Mouse (Mus musculus) urinary bladder, adult 18-20 months (tissue): ENCODE measurements around the gene Poll.

ENCODE experiments used
- DNase-seq, 2 experiments: peaks; one replicate each; pipeline ENCODE4 v3.0.0; 2022; ENCODE audit warnings: low spot score in 2 of 2, mixed read lengths in 2 of 2

Poll gene

DNA sequence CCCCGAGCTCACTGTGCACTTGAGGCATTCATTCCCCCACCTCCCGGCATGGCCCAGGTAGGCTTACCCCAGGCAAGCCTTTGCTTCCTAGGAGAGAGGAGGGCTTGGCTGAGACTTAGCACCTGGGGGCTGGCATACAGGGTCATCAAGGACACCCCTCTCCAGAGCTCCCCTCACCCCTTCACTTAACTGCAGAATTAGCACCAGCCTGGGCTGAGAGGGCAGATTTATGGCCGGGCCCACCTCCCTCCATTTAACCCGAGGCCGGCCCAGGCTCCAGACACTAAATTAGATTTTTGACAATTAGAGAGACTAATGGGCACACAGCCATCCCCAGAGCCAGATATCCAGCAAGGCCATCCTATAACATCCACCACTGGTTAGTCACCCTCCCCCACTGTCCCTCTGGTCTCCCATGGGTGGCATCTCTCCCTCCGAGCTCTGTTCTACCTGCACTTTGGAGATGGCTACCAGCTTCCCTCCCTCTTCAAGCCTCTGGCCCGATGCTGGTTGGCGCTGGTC is 25.1 kb downstream of the Poll start:
- DNase-seq: no peak

DNA sequence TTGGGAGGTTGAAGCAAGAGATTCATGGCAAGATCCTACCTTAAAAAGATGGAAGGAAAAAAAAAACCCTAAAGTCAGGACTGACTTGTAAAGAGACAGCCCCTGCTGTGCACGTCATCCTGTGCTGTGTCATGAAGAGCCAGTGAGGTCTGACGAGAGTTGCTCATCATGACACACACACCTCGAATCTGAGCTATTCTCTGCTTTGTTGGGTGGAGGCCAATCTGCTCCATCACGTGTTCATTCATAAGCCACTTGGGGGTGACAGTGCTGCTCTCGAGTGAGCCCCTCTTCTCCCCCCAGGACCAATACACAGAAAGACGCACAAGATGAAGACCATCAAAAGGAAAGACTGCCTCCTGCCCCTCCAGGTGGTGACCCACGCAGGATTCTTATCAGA is 26.7 kb downstream of the Poll start:
- no peak for DNase-seq

DNA sequence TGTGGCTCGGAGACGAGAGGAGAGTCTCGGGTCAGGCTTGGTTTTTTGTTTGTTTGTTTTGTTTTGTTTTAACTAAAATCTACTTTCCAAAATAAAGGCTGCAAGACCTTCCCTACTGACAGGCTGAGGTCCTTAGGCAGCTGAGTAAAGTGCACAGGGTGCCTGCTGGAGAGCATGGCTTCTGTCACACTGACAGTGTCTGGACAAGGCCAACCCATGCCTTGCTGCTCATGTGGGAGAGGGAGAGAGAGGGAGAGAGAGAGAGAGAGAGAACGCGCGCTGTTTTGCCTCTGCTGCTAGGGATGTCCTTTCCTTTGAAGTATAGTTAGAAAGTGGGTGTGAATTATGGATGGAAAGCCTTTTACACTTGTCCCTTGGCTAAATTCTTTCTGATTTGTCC is 28.8 kb downstream of the Poll start:
- DNase-seq: no peak

DNA sequence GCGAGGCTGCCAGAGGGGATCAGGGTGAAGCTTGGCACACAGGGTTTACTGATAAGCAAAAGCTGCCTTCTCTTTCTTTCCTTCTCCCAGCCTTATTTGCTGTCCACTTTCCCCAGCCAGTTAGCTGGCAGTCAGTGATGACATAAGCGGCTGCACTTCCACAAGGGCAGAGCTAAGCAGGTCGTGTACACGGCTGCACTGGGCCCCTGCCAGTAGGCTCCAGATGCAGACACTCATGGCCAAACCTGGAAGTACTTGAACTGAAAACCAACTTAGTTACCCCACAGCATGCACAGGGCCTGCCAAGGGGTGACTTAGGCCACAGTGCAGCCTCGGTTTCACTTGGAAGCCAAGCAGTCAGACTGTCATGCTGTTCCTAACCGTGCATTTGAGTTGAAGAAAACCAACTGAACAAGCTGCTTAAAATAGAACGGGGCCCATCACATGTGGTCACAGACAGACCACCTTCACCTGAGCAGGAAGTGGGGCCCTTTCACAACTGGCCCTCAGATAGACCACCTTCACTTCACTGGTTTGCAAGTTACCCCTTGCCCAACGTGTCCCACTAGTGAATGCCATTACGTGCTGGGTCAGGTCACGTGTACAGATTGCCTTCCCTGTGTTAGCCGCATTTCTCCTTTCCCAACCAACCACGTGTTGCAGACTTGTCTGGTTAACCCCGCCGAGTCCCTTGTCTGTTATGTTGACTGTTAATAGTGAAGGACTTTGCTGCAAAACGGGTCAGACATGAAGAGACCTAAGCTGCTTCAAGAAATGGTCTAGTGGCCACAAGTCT is 29.9 kb downstream of the Poll start:
- DNase-seq: no peak

DNA sequence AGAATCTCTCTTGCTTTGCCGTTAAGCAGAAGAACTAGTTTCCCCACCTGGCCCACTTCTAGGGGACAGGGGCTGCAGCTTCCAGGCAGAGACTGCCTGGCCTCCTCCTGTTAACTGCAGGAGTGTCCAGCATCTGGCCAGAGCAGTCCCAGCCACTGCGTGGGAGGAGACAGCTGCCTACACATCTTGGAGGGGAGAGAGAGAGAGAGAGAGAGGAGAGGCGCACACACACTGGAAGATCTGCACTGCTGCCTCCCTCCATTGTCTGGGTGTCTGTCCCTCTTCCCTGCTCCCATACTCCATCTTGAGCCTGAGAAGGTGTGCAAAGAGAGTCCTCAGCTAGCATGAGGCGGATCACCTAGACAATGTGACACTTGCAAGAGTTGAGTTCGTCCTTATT is 31.0 kb downstream of the Poll start:
- no peak for DNase-seq

DNA sequence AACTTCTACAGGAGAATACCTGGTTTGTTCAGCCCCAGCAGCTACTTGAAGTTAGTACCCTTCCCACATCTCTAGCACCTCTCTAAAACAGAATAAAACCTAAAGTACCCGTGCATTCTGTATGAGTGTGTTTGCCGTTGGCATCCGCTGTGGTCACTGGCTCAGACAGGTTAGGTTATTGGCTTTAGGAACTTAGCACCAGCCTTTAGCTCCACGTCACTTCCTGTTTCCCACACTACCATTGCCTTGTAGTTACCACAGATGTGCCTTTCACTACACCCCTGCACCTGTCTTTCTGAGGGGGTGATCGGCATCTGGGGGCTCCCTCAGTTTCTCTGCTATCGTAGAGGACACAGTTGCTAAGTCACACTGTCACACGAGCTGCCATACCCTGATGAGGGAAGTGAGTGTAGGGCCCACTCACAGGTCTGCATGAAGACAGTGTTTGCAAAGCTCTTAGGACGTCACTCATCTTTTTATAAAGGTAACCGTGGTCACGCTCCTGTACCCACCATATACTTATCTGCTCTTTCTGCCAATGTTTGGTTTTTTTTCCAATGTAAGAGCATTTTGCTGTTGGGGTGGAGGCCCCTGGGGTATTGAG is 32.3 kb downstream of the Poll start:
- DNase-seq: no peak

DNA sequence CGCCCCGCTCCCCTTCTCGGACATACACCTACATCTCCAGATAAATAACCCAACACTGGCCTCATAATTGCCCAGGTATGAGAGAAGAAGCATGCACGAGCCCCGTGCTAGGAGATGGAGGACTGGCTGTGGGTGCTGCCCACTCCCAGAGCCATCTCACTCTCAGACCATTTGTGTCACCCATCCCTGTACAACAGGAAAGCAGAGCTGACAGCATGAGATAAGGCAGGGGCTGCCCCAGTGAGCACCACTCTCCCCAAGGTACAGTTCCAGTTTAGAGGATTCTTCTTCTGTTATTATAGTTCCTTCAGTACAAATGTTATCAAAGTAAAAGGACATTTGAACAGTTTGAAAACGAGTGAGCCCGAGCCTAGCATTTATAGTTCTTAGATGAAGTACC is 32.9 kb downstream of the Poll start:
- DNase-seq: no peak

DNA sequence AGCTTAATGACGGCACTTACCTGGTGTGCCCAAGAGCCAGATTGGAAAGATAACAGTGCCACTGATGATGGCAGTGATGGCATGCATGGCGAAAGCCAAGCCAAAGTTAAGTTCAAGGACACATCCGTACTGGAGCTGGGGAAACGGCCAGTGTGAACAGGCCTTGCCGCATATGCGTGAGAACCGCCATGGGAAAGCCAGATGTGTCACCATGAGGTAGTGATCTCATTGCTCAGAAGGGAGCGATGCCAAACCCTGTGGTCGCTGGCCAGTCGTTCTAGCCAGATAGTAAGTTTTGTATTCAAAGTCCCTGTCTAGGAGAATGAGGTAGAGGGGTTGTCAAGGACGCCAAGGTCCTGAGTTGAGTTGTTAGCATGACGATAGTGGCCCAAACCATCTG is 44.1 kb downstream of the Poll start:
- DNase-seq: no peak

DNA sequence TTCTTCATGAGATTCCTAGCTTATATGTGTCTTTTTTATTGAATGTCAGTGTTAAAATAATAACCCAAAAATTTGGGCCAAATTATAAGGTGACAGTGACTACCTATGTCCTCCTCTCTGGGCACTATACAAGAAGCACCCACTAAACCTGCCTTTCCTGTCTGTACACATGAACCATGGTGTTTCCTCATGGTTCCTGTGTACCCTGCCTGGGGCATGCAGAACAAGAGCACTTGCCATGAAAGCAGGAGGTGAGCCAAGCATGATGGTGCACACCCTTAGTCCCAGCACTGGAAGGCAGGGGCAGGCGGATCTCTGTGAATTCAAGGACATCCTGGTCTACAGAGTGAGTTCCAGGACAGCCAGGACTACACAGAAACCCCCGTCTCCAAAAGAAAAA is 45.0 kb downstream of the Poll start:
- no peak for DNase-seq

DNA sequence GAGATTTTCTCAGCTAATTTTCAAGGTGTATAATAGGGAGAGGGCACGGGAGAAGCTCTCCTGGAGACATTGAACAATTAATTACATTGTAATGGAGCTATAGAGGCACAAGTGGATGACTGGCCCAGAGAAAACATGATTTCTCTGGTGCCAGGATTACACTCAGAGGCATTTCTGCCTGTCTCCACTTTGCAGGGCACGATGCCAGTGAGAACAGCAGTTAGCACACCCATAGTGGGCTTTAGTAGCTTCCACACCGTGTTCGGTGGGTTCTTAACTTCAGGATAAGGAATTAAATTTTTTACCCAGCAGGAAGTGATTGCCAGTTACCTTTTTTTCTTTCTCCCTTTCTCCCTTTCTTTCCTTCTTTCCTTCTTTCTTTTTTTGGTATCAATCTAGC is 48.9 kb downstream of the Poll start:
- no peak for DNase-seq

DNA sequence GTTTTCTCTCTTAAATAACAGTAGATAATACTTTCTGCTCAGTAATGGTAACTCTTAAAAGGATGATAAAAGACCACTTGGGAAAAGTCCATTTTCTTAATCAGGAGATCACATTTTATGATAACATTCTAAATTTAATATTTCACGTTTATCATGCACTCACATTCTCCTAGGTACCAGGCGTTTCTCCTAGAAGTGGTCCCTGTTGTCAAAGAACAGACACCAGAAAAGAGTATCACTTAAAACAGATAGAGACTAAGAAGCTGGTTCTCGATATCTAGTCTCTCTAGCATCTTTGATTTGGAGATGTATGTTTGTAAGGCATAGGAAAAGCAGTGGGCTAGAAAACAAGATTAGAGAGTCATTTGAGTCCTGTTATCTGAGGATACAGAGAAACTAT is 49.7 kb downstream of the Poll start:
- no peak for DNase-seq

DNA sequence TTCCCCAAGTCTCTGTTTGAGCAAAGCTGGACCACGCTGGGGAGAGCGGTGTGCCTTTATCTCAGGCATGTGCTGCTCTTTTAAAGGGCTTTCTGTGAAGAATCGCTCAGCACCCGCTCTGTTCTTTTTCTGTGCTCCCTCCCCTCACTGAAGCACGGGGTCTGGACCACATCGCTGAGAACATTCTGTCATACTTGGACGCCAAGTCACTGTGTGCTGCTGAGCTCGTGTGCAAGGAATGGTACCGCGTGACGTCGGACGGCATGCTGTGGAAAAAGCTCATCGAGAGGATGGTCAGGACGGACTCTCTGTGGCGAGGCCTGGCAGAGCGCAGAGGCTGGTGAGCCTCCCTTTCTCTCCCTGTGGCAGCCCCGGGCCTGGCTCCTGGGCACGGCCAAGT is 52.8 kb downstream of the Poll start:
- DNase-seq: no peak

DNA sequence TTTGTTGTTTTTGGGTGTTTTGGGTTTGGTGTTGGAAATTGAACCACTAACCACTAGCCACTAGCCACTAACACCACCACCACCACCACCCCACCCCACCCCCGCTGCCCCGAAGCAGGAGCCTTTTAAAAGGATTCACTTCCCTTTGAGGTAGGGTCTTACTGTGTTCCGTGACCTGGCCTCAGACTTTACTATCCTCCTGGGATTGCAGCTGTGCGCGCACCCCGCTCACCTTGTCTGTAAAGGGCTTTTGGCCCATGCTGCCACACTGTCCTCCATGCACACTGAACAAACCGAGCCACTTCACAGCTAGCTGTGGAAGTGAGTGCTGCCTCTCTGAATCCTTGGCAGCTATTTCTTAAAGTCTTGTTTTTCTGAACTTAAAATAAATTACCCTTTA is 54.9 kb downstream of the Poll start:
- DNase-seq: no peak
